Mouse (Mus musculus): Measurements from ENCODE around the gene Paqr5. TPM values are rescaled to one million over a fixed set of nuclear protein-coding genes. Genes with fewer than 3 reads are reported as not detected.

Paqr5 gene
- total RNA-seq, 1 experiment = 0.27 TPM

DNA sequence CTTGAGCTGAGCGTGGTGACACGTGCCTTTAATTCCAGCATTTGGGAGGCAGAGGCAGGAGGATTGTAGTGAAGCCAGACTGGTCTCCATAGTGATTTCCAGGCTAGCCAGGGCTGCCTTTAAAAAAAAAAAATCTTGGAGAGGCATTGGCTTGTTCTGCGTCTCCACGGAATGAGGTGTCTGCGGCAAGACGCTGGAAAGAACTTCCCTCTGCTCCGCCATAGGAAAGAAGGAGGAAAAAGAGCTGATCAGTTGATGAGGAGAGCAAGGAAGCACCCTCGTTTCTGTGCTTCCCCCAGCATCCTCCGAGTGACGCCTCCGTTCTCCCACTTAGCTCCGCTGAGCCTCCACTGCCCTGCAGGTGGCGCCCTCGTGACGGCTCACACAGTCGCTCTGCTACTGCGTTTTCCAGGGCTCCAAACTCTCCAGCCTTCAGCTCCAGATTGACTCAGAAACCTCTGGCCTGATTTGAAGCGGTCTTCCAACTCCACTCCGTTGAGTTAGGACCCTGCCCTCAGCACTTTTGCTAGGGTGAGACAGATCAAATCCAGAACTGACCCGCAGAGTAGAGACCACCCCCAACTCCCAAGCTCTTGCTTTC lies 13.5 kb upstream of the Paqr5 start:
- Histone ChIP-seq H3K4me1 (ENCODE audit: control insufficient read depth in 2 of 2, insufficient read depth in 2 of 2, low read length in 2 of 2, poor library complexity in 1 of 2) (no peaks in the 10 kb centered on the region), H3K27ac (ENCODE audit: insufficient read depth, low read depth, low read length, poor library complexity, severe bottlenecking) (no peak overlapping the region), H3K4me3 (ENCODE audit: insufficient read depth in 1 of 2, low read depth in 1 of 2, low read length in 2 of 2, poor library complexity in 1 of 2, severe bottlenecking in 1 of 2) (peak overlapping the region in 1 of 2 experiments; percentile 38; a peak in 1 of 4 replicates), H3K9me3 (ENCODE audit: control insufficient read depth, insufficient read depth, low read depth, low read length) (no peaks in the 10 kb centered on the region), H3K9ac (ENCODE audit: insufficient read depth, low read depth, low read length, poor library complexity, severe bottlenecking) (no peak overlapping the region), H3K36me3 (ENCODE audit: control insufficient read depth, insufficient read depth, low read length, poor library complexity, severe bottlenecking) (no peaks in the 10 kb centered on the region)
- no peak for TF ChIP-seq CHD2 (IDR thresholded peaks at IDR 0.05; ENCODE audit: low read depth, low read length)
- peak; percentile 76; the same call in 1 of the 2 replicates for TF ChIP-seq ZC3H11A (IDR thresholded peaks at IDR 0.05; ENCODE audit: borderline replicate concordance, low read depth, low read length)
- no peak for TF ChIP-seq HCFC1 (IDR thresholded peaks at IDR 0.05; ENCODE audit: borderline replicate concordance, insufficient read depth, low read length)
- no peak for TF ChIP-seq MAFK (IDR thresholded peaks at IDR 0.05; ENCODE audit: insufficient read depth, low read depth, low read length)
- peak; percentile 93 for TF ChIP-seq ZNF384 (IDR thresholded peaks at IDR 0.05; ENCODE audit: low read depth, low read length)
- DNase-seq (ENCODE audit: low read depth, low spot score) = peak; percentile 75
- in situ Hi-C loops (cut with MboI; ENCODE audit: low sequenced_read_pairs in 2 of 2, unreplicated experiment in 2 of 2) = loop anchor here in 1 of 2 experiments (10.0 kb wide), 1 partner anchor 205 kb away; no protein-coding TSS in a partner anchor

DNA sequence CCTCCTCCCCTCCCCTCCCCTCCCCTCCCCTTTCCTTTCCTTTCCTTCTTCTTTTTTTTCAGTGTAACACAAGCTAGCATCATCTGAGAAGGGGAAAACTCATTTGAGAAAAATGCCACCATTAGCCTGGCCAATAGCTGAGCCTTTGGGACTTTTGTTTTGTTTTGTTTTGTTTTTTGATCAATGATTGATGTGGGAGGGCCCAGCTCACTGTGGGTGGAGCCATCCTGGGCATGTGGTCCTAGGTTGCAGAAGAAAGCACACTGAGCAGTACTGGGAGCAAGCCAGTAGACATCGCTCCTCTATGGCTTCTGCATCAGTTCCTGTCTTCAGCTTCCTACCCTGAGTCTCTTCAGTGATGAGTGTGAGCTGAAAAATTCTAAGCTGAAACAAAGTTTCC lies 9.2 kb upstream of the Paqr5 start:
- H3K27ac ChIP-seq (ENCODE audit: insufficient read depth, low read depth, low read length, poor library complexity, severe bottlenecking) = no peak overlapping the region
- H3K9ac ChIP-seq (ENCODE audit: insufficient read depth, low read depth, low read length, poor library complexity, severe bottlenecking) = no peak overlapping the region
- no peaks in the 10 kb centered on the region for H3K36me3 ChIP-seq (ENCODE audit: control insufficient read depth, insufficient read depth, low read length, poor library complexity, severe bottlenecking)
- H3K9me3 ChIP-seq (ENCODE audit: control insufficient read depth, insufficient read depth, low read depth, low read length) = no peaks in the 10 kb centered on the region
- no peak for DNase-seq (ENCODE audit: low read depth, low spot score)
- peaks cover 0 to 5% of the 10 kb centered on the region in 2 experiments; a peak in 1 of 4 replicates for H3K4me1 ChIP-seq (ENCODE audit: control insufficient read depth in 2 of 2, insufficient read depth in 2 of 2, low read length in 2 of 2, poor library complexity in 1 of 2)
- in situ Hi-C loops (cut with MboI; ENCODE audit: low sequenced_read_pairs in 2 of 2, unreplicated experiment in 2 of 2) = no loop called here
- TF ChIP-seq ZNF384 (IDR thresholded peaks at IDR 0.05; ENCODE audit: low read depth, low read length) = no peak
- TF ChIP-seq ZC3H11A (IDR thresholded peaks at IDR 0.05; ENCODE audit: borderline replicate concordance, low read depth, low read length) = no peak
- TF ChIP-seq MAFK (IDR thresholded peaks at IDR 0.05; ENCODE audit: insufficient read depth, low read depth, low read length) = no peak
- no peak for TF ChIP-seq CHD2 (IDR thresholded peaks at IDR 0.05; ENCODE audit: low read depth, low read length)
- no peak for TF ChIP-seq HCFC1 (IDR thresholded peaks at IDR 0.05; ENCODE audit: borderline replicate concordance, insufficient read depth, low read length)
- no peak overlapping the region for H3K4me3 ChIP-seq (ENCODE audit: insufficient read depth in 1 of 2, low read depth in 1 of 2, low read length in 2 of 2, poor library complexity in 1 of 2, severe bottlenecking in 1 of 2)

GRCm38 (mm10) chr9:62032206-62032605 lies 5.5 kb upstream of the Paqr5 start:
- no peak for TF ChIP-seq MAFK (IDR thresholded peaks at IDR 0.05; ENCODE audit: insufficient read depth, low read depth, low read length)
- no peak for TF ChIP-seq CHD2 (IDR thresholded peaks at IDR 0.05; ENCODE audit: low read depth, low read length)
- TF ChIP-seq HCFC1 (IDR thresholded peaks at IDR 0.05; ENCODE audit: borderline replicate concordance, insufficient read depth, low read length) = no peak
- TF ChIP-seq ZNF384 (IDR thresholded peaks at IDR 0.05; ENCODE audit: low read depth, low read length) = no peak
- TF ChIP-seq ZC3H11A (IDR thresholded peaks at IDR 0.05; ENCODE audit: borderline replicate concordance, low read depth, low read length) = no peak
- in situ Hi-C loops (cut with MboI; ENCODE audit: low sequenced_read_pairs in 2 of 2, unreplicated experiment in 2 of 2) = no loop called here
- H3K9me3 ChIP-seq (ENCODE audit: control insufficient read depth, insufficient read depth, low read depth, low read length) = no peaks in the 10 kb centered on the region
- H3K36me3 ChIP-seq (ENCODE audit: control insufficient read depth, insufficient read depth, low read length, poor library complexity, severe bottlenecking) = no peaks in the 10 kb centered on the region
- H3K9ac ChIP-seq (ENCODE audit: insufficient read depth, low read depth, low read length, poor library complexity, severe bottlenecking) = no peak overlapping the region
- H3K4me3 ChIP-seq (ENCODE audit: insufficient read depth in 1 of 2, low read depth in 1 of 2, low read length in 2 of 2, poor library complexity in 1 of 2, severe bottlenecking in 1 of 2) = no peak overlapping the region
- H3K27ac ChIP-seq (ENCODE audit: insufficient read depth, low read depth, low read length, poor library complexity, severe bottlenecking) = 0 out of 2 replicates have a peak overlapping the region, but pooled peaks have one; percentile 18
- peaks cover 0 to 5% of the 10 kb centered on the region in 2 experiments; a peak in 1 of 4 replicates for H3K4me1 ChIP-seq (ENCODE audit: control insufficient read depth in 2 of 2, insufficient read depth in 2 of 2, low read length in 2 of 2, poor library complexity in 1 of 2)
- DNase-seq (ENCODE audit: low read depth, low spot score) = no peak

GRCm38 (mm10) chr9:62028072-62028471 lies 1.4 kb upstream of the Paqr5 start:
- in situ Hi-C loops (cut with MboI; ENCODE audit: low sequenced_read_pairs in 2 of 2, unreplicated experiment in 2 of 2) = no loop called here
- Histone ChIP-seq H3K9ac (ENCODE audit: insufficient read depth, low read depth, low read length, poor library complexity, severe bottlenecking) (no peak overlapping the region), H3K9me3 (ENCODE audit: control insufficient read depth, insufficient read depth, low read depth, low read length) (no peaks in the 10 kb centered on the region), H3K4me1 (ENCODE audit: control insufficient read depth in 2 of 2, insufficient read depth in 2 of 2, low read length in 2 of 2, poor library complexity in 1 of 2) (peaks cover 0 to 7% of the 10 kb centered on the region in 2 experiments; a peak in 1 of 4 replicates), H3K36me3 (ENCODE audit: control insufficient read depth, insufficient read depth, low read length, poor library complexity, severe bottlenecking) (no peaks in the 10 kb centered on the region), H3K27ac (ENCODE audit: insufficient read depth, low read depth, low read length, poor library complexity, severe bottlenecking) (no peak overlapping the region), H3K4me3 (ENCODE audit: insufficient read depth in 1 of 2, low read depth in 1 of 2, low read length in 2 of 2, poor library complexity in 1 of 2, severe bottlenecking in 1 of 2) (no peak overlapping the region)
- no peak for TF ChIP-seq MAFK (IDR thresholded peaks at IDR 0.05; ENCODE audit: insufficient read depth, low read depth, low read length)
- TF ChIP-seq CHD2 (IDR thresholded peaks at IDR 0.05; ENCODE audit: low read depth, low read length) = no peak
- no peak for TF ChIP-seq HCFC1 (IDR thresholded peaks at IDR 0.05; ENCODE audit: borderline replicate concordance, insufficient read depth, low read length)
- TF ChIP-seq ZNF384 (IDR thresholded peaks at IDR 0.05; ENCODE audit: low read depth, low read length) = no peak
- TF ChIP-seq ZC3H11A (IDR thresholded peaks at IDR 0.05; ENCODE audit: borderline replicate concordance, low read depth, low read length) = no peak
- DNase-seq (ENCODE audit: low read depth, low spot score) = no peak
